In the genomic region with DNA sequence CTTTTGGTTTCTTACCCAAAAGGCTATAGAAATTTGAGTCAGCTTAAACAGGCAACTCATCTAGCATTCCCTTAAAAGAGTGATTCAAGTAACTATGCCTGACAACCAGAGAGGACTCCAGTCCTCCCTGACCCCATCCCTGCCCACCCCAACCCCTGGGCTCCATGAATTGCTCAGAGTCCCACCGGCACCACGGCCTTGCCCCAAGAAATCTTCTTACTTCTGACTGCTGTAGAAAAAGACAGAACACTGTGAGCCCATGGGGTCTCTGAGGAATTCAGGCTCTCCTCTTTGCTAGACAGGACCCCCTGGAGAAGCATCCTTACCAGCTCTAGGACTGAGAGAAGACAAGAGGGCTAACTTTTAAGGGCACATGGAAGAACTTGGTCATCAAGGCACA, we compare ENCODE assay signal across 19 mouse cellular contexts. TPM values are rescaled to one million over a fixed set of nuclear protein-coding genes. Genes with fewer than 3 reads are reported as not detected.
A peak's percentile ranks its signal among the peaks of the same experiment; 100 is the strongest.
DNase-seq lines count a peak whose midpoint lies in the region.
"Had no signal": no experiment of that assay in that cellular context is flagged by ENCODE, and none has a peak within 500 bp of the region (broad histone marks: within the 10 kb centered on the region; RNA-seq: fewer than 3 reads in every experiment).

No protein-coding gene starts in this region.

- no peaks in the 10 kb centered on the region for H3K9me3 ChIP-seq in heart, embryonic 10.5 days
- H3K9me3 ChIP-seq: G1E had no signal

- no peak overlapping the region for H3K27ac ChIP-seq in heart, embryonic 10.5 days

- H3K4me3 ChIP-seq in heart, embryonic 10.5 days: no peak overlapping the region

- no peaks in the 10 kb centered on the region for H3K4me1 ChIP-seq in heart, embryonic 10.5 days

- WGBS in heart, embryonic 10.5 days: 80% methylated on average over 2 of the region's 2 CpGs

- peak; percentile 70 for DNase-seq in heart, adult 11 months
- DNase-seq in heart, postnatal 36 days: no peak
- peak; percentile 54 for DNase-seq in heart, embryonic 10.5 days (ENCODE audit: low spot score)
- no peak for DNase-seq in heart, postnatal 25 days (ENCODE audit: low spot score)
- DNase-seq in testis, postnatal 10 days (ENCODE audit: low spot score): peak; percentile 22
- no peak for DNase-seq in testis, postnatal 14 days (ENCODE audit: low spot score)
- DNase-seq: adrenal gland, adult 2 months; adrenal gland, adult 8-10 months; adrenal gland, postnatal 10 days; adrenal gland, postnatal 14 days; adrenal gland, postnatal 25 days; adrenal gland, postnatal 36 days; B cell, adult 2 months; cerebellum, adult 11 months; cerebellum, adult 11-12 months; cerebellum, adult 18-20 months had no signal

- no peaks in the 10 kb centered on the region for H3K27me3 ChIP-seq in heart, embryonic 10.5 days (ENCODE audit: insufficient read depth, poor library complexity, severe bottlenecking)
- H3K27me3 ChIP-seq: CH12.LX, Patski had no signal

- no peaks in the 10 kb centered on the region for H3K36me3 ChIP-seq in heart, embryonic 10.5 days
- H3K36me3 ChIP-seq: G1E had no signal

- intact Hi-C loops in heart, postnatal 36 days (cut with DNase I): no loop called here
- intact Hi-C loops in heart, postnatal 25 days (cut with DNase I): loop anchor here (10.0 kb wide), 1 partner anchor 231 kb away; a partner anchor contains a TSS

RNA-seq across cellular contexts. Expression of a gene that starts 40.4 kb away (rescaled TPM):
- 100 to 1,000 TPM; 291 to 316 TPM for total RNA-seq in heart, postnatal 36 days (2021)
- polyA plus RNA-seq in heart, embryonic 10.5 days (2016; fragmentation: Nextera tagmentation; extraction: Ambion mirVana): 410 and 449 TPM in 2 replicates
- total RNA-seq in heart, postnatal 25 days (2021): 100 to 1,000 TPM; 305 to 317 TPM

Comparison
In these comparisons a context has a peak if more than half of its experiments do, and no peak if none do; other contexts are left out.
1. DNase-seq: peak in heart, adult 11 months (single experiment), heart, embryonic 10.5 days (single experiment) and testis, postnatal 10 days (single experiment); none in heart, postnatal 36 days (0 of 2), heart, postnatal 25 days (single experiment) and testis, postnatal 14 days (single experiment).